Mouse (Mus musculus): ENCODE data around the gene 9330182O14Rik.

Gene 9330182O14Rik

GRCm38 (mm10) chr15:40134152-40134792 is at the start of gene 9330182O14Rik:
TSS of gene 9330182O14Rik (plus strand) at chr15:40134365.
- DNase-seq (ENCODE audit: low read depth, low spot score): no peak

- DNase-seq (ENCODE audit: low read depth, low spot score): no peak
These were observed 30.9 kb upstream of the 9330182O14Rik start for GRCm38 (mm10) chr15:40103304-40103703.

- no peak for DNase-seq (ENCODE audit: low read depth, low spot score)
These were observed 28.5 kb upstream of the 9330182O14Rik start for GRCm38 (mm10) chr15:40105712-40106111.

GRCm38 (mm10) chr15:40113888-40114576 is 20.1 kb upstream of the 9330182O14Rik start:
- no peak for DNase-seq (ENCODE audit: low read depth, low spot score)

GRCm38 (mm10) chr15:40114600-40115271 is 19.4 kb upstream of the 9330182O14Rik start:
- DNase-seq (ENCODE audit: low read depth, low spot score): no peak

GRCm38 (mm10) chr15:40116396-40116795 is 17.8 kb upstream of the 9330182O14Rik start:
- DNase-seq (ENCODE audit: low read depth, low spot score): no peak

GRCm38 (mm10) chr15:40124211-40124953 is 9.8 kb upstream of the 9330182O14Rik start:
- no peak for DNase-seq (ENCODE audit: low read depth, low spot score)

GRCm38 (mm10) chr15:40129496-40129895 is 4.7 kb upstream of the 9330182O14Rik start:
- DNase-seq (ENCODE audit: low read depth, low spot score): no peak

- peak; percentile 4 for DNase-seq (ENCODE audit: low read depth, low spot score)
These were observed 3.2 kb upstream of the 9330182O14Rik start for GRCm38 (mm10) chr15:40130880-40131478.

- DNase-seq (ENCODE audit: low read depth, low spot score): no peak
These were observed 1.8 kb upstream of the 9330182O14Rik start for GRCm38 (mm10) chr15:40132408-40132807.

- DNase-seq (ENCODE audit: low read depth, low spot score): peak; percentile 2
These were observed 10.1 kb downstream of the 9330182O14Rik start for GRCm38 (mm10) chr15:40144221-40144620.

GRCm38 (mm10) chr15:40157683-40158082 is 23.5 kb downstream of the 9330182O14Rik start:
- DNase-seq (ENCODE audit: low read depth, low spot score): no peak

GRCm38 (mm10) chr15:40166560-40167275 is 32.6 kb downstream of the 9330182O14Rik start:
- peak; percentile 3 for DNase-seq (ENCODE audit: low read depth, low spot score)

- no peak for DNase-seq (ENCODE audit: low read depth, low spot score)
These were observed 33.3 kb downstream of the 9330182O14Rik start for GRCm38 (mm10) chr15:40167276-40168139.

GRCm38 (mm10) chr15:40168140-40168688 is 34.0 kb downstream of the 9330182O14Rik start:
- no peak for DNase-seq (ENCODE audit: low read depth, low spot score)

- no peak for DNase-seq (ENCODE audit: low read depth, low spot score)
These were observed 34.9 kb downstream of the 9330182O14Rik start for GRCm38 (mm10) chr15:40169061-40169460.

GRCm38 (mm10) chr15:40169705-40170104 is 35.5 kb downstream of the 9330182O14Rik start:
- DNase-seq (ENCODE audit: low read depth, low spot score): no peak

GRCm38 (mm10) chr15:40179423-40179822 is 45.3 kb downstream of the 9330182O14Rik start:
- DNase-seq (ENCODE audit: low read depth, low spot score): no peak

- DNase-seq (ENCODE audit: low read depth, low spot score): no peak
These were observed 52.9 kb downstream of the 9330182O14Rik start for GRCm38 (mm10) chr15:40187017-40187416.
